Comparison of ENCODE assay signal across 20 mouse cellular contexts in genomic region chr13:34277611-34278010, GRCm38 (mm10).
DNase-seq lines count a peak whose midpoint lies in the region; ATAC-seq and TF ChIP-seq lines count a peak whose summit lies in the region.
"Had no signal": no experiment of that assay in that cellular context is flagged by ENCODE, and none has a peak within 500 bp of the region (broad histone marks: within the 10 kb centered on the region; RNA-seq: fewer than 3 reads in every experiment).

No protein-coding gene starts in this region.

- TF ChIP-seq CTCF in left cerebral cortex, adult 2 months (IDR thresholded peaks at IDR 0.05) = no peak
- TF ChIP-seq CTCF in stomach, postnatal 0 days (IDR thresholded peaks at IDR 0.05; ENCODE audit: low read depth) = no peak

- no peak for DNase-seq in left cerebral cortex, adult 2 months (ENCODE audit: extremely low spot score in 1 of 2, low spot score in 2 of 2)
- DNase-seq in left cerebral cortex, adult 11 months (ENCODE audit: low spot score) = no peak
- DNase-seq in 3T3-L1 (ENCODE audit: low read depth, low spot score) = peak; percentile 55
- peak; percentile 74 for DNase-seq in Muller cell, postnatal 12 days (ENCODE audit: inconsistent ontology term)
- DNase-seq in stomach, postnatal 0 days (ENCODE audit: low spot score) = no peak
- no peak for DNase-seq in embryonic facial prominence, embryonic 10.5 days (ENCODE audit: low spot score)
- DNase-seq in right cerebral cortex, postnatal 25 days = no peak
- DNase-seq: adrenal gland, adult 8-10 months; adrenal gland, postnatal 14 days; adrenal gland, postnatal 36 days; B cell, adult 2 months; forebrain, postnatal 0 days had no signal

- H3K9me3 ChIP-seq in stomach, postnatal 0 days (ENCODE audit: control insufficient read depth, low read length) = no peaks in the 10 kb centered on the region
- H3K9me3 ChIP-seq in embryonic facial prominence, embryonic 10.5 days = no peaks in the 10 kb centered on the region
- H3K9me3 ChIP-seq: embryonic facial prominence, embryonic 12.5 days; forebrain, embryonic 15.5 days; G1E had no signal

- no peak overlapping the region for H3K9ac ChIP-seq in stomach, postnatal 0 days (ENCODE audit: low read length)
- H3K9ac ChIP-seq: embryonic facial prominence, embryonic 12.5 days; forebrain, embryonic 13.5 days; forebrain, embryonic 15.5 days; forebrain, postnatal 0 days had no signal

- no peak for TF ChIP-seq EP300 in stomach, postnatal 0 days (optimal IDR thresholded peaks at IDR 0.05)

- peak; percentile 63; the same call in 1 of the 2 replicates for ATAC-seq in stomach, postnatal 0 days (ENCODE audit: low FRiP score, low TSS enrichment)
- ATAC-seq: activated CD4-positive, CD25-positive, alpha-beta regulatory T cell, adult 4 months; CD4-positive, CD25-positive, alpha-beta regulatory T cell, adult 4 months; forebrain, embryonic 13.5 days; forebrain, embryonic 15.5 days; Patski had no signal

- no peak overlapping the region for H3K4me3 ChIP-seq in left cerebral cortex, adult 2 months
- H3K4me3 ChIP-seq in stomach, postnatal 0 days (ENCODE audit: low read depth, low read length) = no peak overlapping the region
- no peak overlapping the region for H3K4me3 ChIP-seq in embryonic facial prominence, embryonic 10.5 days
- H3K4me3 ChIP-seq: embryonic facial prominence, embryonic 12.5 days; forebrain, embryonic 13.5 days; forebrain, embryonic 15.5 days had no signal

- no peaks in the 10 kb centered on the region for H3K4me1 ChIP-seq in stomach, postnatal 0 days (replicated peaks; ENCODE audit: control insufficient read depth, insufficient read depth)
- peaks cover 15% of the 10 kb centered on the region for H3K4me1 ChIP-seq in embryonic facial prominence, embryonic 10.5 days

- WGBS in stomach, postnatal 0 days = 62% methylated on average over 2 of the region's 2 CpGs
- WGBS in embryonic facial prominence, embryonic 10.5 days = 96% methylated on average over 2 of the region's 2 CpGs

- H3K36me3 ChIP-seq in stomach, postnatal 0 days (ENCODE audit: control insufficient read depth, insufficient read depth, low read length) = no peaks in the 10 kb centered on the region
- H3K36me3 ChIP-seq in embryonic facial prominence, embryonic 10.5 days (replicated peaks) = 0 out of 2 replicates have a peak, but pooled peaks cover 6% of the 10 kb centered on the region
- H3K36me3 ChIP-seq: embryonic facial prominence, embryonic 12.5 days; forebrain, embryonic 15.5 days had no signal

- H3K27ac ChIP-seq in left cerebral cortex, adult 2 months = peak overlapping the region; percentile 34; the same call in 1 of the 2 replicates
- no peak overlapping the region for H3K27ac ChIP-seq in stomach, postnatal 0 days (replicated peaks)
- no peak overlapping the region for H3K27ac ChIP-seq in embryonic facial prominence, embryonic 10.5 days (replicated peaks)
- H3K27ac ChIP-seq: embryonic facial prominence, embryonic 12.5 days; forebrain, embryonic 13.5 days; forebrain, embryonic 15.5 days had no signal

- intact Hi-C loops in left cerebral cortex, adult 2 months (cut with DNase I) = no loop called here

- H3K4me2 ChIP-seq in stomach, postnatal 0 days (replicated peaks; ENCODE audit: low read depth) = no peak overlapping the region
- H3K4me2 ChIP-seq: embryonic facial prominence, embryonic 12.5 days; forebrain, embryonic 13.5 days; forebrain, embryonic 15.5 days had no signal

- H3K27me3 ChIP-seq in stomach, postnatal 0 days (ENCODE audit: control insufficient read depth, insufficient read depth, low read length) = no peaks in the 10 kb centered on the region
- H3K27me3 ChIP-seq in embryonic facial prominence, embryonic 10.5 days (replicated peaks; ENCODE audit: low read depth, poor library complexity, severe bottlenecking) = no peaks in the 10 kb centered on the region
- H3K27me3 ChIP-seq: CH12.LX; embryonic facial prominence, embryonic 12.5 days; forebrain, embryonic 13.5 days; forebrain, embryonic 15.5 days; Patski had no signal

Comparison
In these comparisons a context has a peak if more than half of its experiments do, and no peak if none do; other contexts are left out.
1. DNase-seq: peak in 3T3-L1 (single experiment) and Muller cell, postnatal 12 days (single experiment); none in left cerebral cortex, adult 2 months (0 of 2), left cerebral cortex, adult 11 months (single experiment), stomach, postnatal 0 days (single experiment), embryonic facial prominence, embryonic 10.5 days (single experiment) and right cerebral cortex, postnatal 25 days (single experiment).